Mouse (Mus musculus) MEL (cell line): Measurements from ENCODE around the gene Pramel1. TPM values are rescaled to one million over a fixed set of nuclear protein-coding genes. Genes with fewer than 3 reads are reported as not detected.

Experiments
- DNase-seq: peaks from one replicate; pipeline ENCODE4 v3.0.0; 2011; ENCODE audit warnings: low read depth, low spot score
- H3K27ac ChIP-seq: 2 replicates; pipeline ENCODE4 v1.5.1; 2012; ENCODE audit warnings: low read depth, mild to moderate bottlenecking, control low read depth, low read length, moderate library complexity; ENCODE audit not compliant: control insufficient read depth
- H3K27me3 ChIP-seq, 2 experiments: fragments of 150-350 bp in 1 of 2; sonication (generic) in 1 of 2; 2 replicates each; pipeline ENCODE4 v1.6.1; 2012; ENCODE audit warnings: low read length in 2 of 2, mild to moderate bottlenecking in 2 of 2, improper control_type of control experiment in 1 of 2, moderate library complexity in 1 of 2; ENCODE audit not compliant: insufficient read depth in 2 of 2, control insufficient read depth in 1 of 2
- H3K36me3 ChIP-seq, 2 experiments: 2 replicates each; pipeline ENCODE4 v1.6.1; 2012 to 2014; ENCODE audit warnings: low read length in 2 of 2, improper control_type of control experiment in 1 of 2, inconsistent platforms in 1 of 2, mild to moderate bottlenecking in 1 of 2; ENCODE audit not compliant: insufficient read depth in 2 of 2, control insufficient read depth in 1 of 2
- H3K4me1 ChIP-seq, 2 experiments: fragments of 150-350 bp in 1 of 2; sonication (generic) in 1 of 2; 2 replicates each; pipeline ENCODE4 v1.6.1; 2012; ENCODE audit warnings: low read length in 2 of 2, improper control_type of control experiment in 1 of 2, mild to moderate bottlenecking in 1 of 2; ENCODE audit not compliant: insufficient read depth in 2 of 2, control insufficient read depth in 1 of 2
- H3K4me3 ChIP-seq, 2 experiments: fragments of 150-350 bp in 1 of 2; sonication (generic) in 1 of 2; 2 replicates each; pipeline ENCODE4 v1.5.1; 2012; ENCODE audit warnings: low read depth in 2 of 2, low read length in 2 of 2, mild to moderate bottlenecking in 2 of 2, moderate library complexity in 2 of 2, control low read depth in 1 of 2, improper control_type of control experiment in 1 of 2; ENCODE audit not compliant: control insufficient read depth in 1 of 2, insufficient read depth in 1 of 2
- H3K79me2 ChIP-seq: 2 replicates; pipeline ENCODE4 v1.6.1; 2012; ENCODE audit warnings: mild to moderate bottlenecking, low read length, moderate library complexity; ENCODE audit not compliant: control insufficient read depth, poor library complexity, insufficient read depth
- H3K9ac ChIP-seq: 2 replicates; pipeline ENCODE4 v1.6.1; 2012; ENCODE audit warnings: low read depth, mild to moderate bottlenecking, control low read depth, low read length, moderate library complexity; ENCODE audit not compliant: control insufficient read depth, poor library complexity, severe bottlenecking
- H3K9me3 ChIP-seq: fragments of 150-350 bp; sonication (generic); replicated peaks from 2 replicates; pipeline ENCODE4 v1.6.1; 2012; ENCODE audit warnings: mild to moderate bottlenecking, low read length, improper control_type of control experiment, moderate library complexity; ENCODE audit not compliant: insufficient read depth
- CHD1 ChIP-seq: IDR thresholded peaks from 2 replicates; pipeline ENCODE4 v1.6.1; 2012; ENCODE audit warnings: low read depth, mild to moderate bottlenecking, inconsistent platforms, low read length, improper control_type of control experiment
- CHD2 ChIP-seq: IDR thresholded peaks from 2 replicates; pipeline ENCODE4 v1.6.1; 2011; ENCODE audit warnings: low read length, improper control_type of control experiment
- ETS1 ChIP-seq: IDR thresholded peaks from 2 replicates; pipeline ENCODE4 v1.6.1; 2012; ENCODE audit warnings: low read depth, mild to moderate bottlenecking, inconsistent platforms, low read length, improper control_type of control experiment, moderate library complexity
- HCFC1 ChIP-seq: IDR thresholded peaks from 2 replicates; pipeline ENCODE4 v1.6.1; 2012; ENCODE audit warnings: low read depth, mild to moderate bottlenecking, inconsistent platforms, low read length, improper control_type of control experiment, moderate library complexity
- KAT2A ChIP-seq: conservative IDR thresholded peaks from 2 replicates; pipeline ENCODE4 v1.6.1; 2012; ENCODE audit warnings: low read depth, low read length, improper control_type of control experiment, inconsistent platforms
- MAFK ChIP-seq: IDR thresholded peaks from 2 replicates; pipeline ENCODE4 v1.6.1; 2011; ENCODE audit warnings: low read depth, mild to moderate bottlenecking, low read length, improper control_type of control experiment, borderline replicate concordance
- MAZ ChIP-seq: IDR thresholded peaks from 2 replicates; pipeline ENCODE4 v1.6.1; 2012; ENCODE audit warnings: low read depth, mild to moderate bottlenecking, inconsistent platforms, low read length, improper control_type of control experiment
- MEF2A ChIP-seq: IDR thresholded peaks from 2 replicates; pipeline ENCODE4 v1.6.1; 2014; ENCODE audit warnings: low read depth, mild to moderate bottlenecking, inconsistent platforms, low read length, improper control_type of control experiment; ENCODE audit not compliant: poor library complexity, insufficient replicate concordance, severe bottlenecking; ENCODE audit errors: extremely low read depth
- MYB ChIP-seq: IDR thresholded peaks from 2 replicates; pipeline ENCODE4 v1.6.1; 2011; ENCODE audit warnings: mild to moderate bottlenecking, low read depth, low read length, improper control_type of control experiment
- POLR2A ChIP-seq, 2 experiments: IDR thresholded peaks; 2 replicates each; pipeline ENCODE4 v1.6.1; 2011 to 2012; ENCODE audit warnings: low read length in 2 of 2, mild to moderate bottlenecking in 2 of 2, control low read depth in 1 of 2, improper control_type of control experiment in 1 of 2, low read depth in 1 of 2, moderate library complexity in 1 of 2; ENCODE audit not compliant: control insufficient read depth in 1 of 2, insufficient read depth in 1 of 2, poor library complexity in 1 of 2
- POLR2AphosphoS2 ChIP-seq: IDR thresholded peaks from 2 replicates; pipeline ENCODE4 v1.6.1; 2011; ENCODE audit warnings: low read length, improper control_type of control experiment
- POLR2AphosphoS5 ChIP-seq: IDR thresholded peaks from 2 replicates; pipeline ENCODE4 v1.6.1; 2012; ENCODE audit warnings: low read depth, borderline replicate concordance, mild to moderate bottlenecking, inconsistent platforms, low read length, moderate library complexity, mixed read lengths
- RAD21 ChIP-seq: IDR thresholded peaks from 2 replicates; pipeline ENCODE4 v1.6.1; 2011; ENCODE audit warnings: mild to moderate bottlenecking, low read depth, low read length, improper control_type of control experiment
- RCOR1 ChIP-seq: IDR thresholded peaks from 2 replicates; pipeline ENCODE4 v1.6.1; 2012; ENCODE audit warnings: low read depth, mild to moderate bottlenecking, inconsistent platforms, low read length, improper control_type of control experiment
- TBP ChIP-seq: IDR thresholded peaks from 2 replicates; pipeline ENCODE4 v1.8.0; 2011; ENCODE audit warnings: low read depth, low read length, improper control_type of control experiment
- TCF12 ChIP-seq: IDR thresholded peaks from 2 replicates; pipeline ENCODE4 v1.6.1; 2014; ENCODE audit warnings: low read depth, mild to moderate bottlenecking, inconsistent platforms, low read length, improper control_type of control experiment, moderate library complexity
- UBTF ChIP-seq: IDR thresholded peaks from 2 replicates; pipeline ENCODE4 v1.6.1; 2012; ENCODE audit warnings: low read depth, mild to moderate bottlenecking, inconsistent platforms, low read length, improper control_type of control experiment, moderate library complexity, borderline replicate concordance; ENCODE audit not compliant: insufficient read depth
- USF1 ChIP-seq: IDR thresholded peaks from 2 replicates; pipeline ENCODE4 v1.6.1; 2014; ENCODE audit warnings: low read depth, mild to moderate bottlenecking, inconsistent platforms, low read length, improper control_type of control experiment, moderate library complexity
- ZKSCAN1 ChIP-seq: IDR thresholded peaks from 2 replicates; pipeline ENCODE4 v1.6.1; 2012; ENCODE audit warnings: low read depth, mild to moderate bottlenecking, inconsistent platforms, low read length, improper control_type of control experiment, moderate library complexity
- polyA plus RNA-seq, 2 experiments: library from polyadenylated mRNA; stranded (reverse) in 1 of 2; unstranded in 1 of 2; fragments of >175 nt in 1 of 2; fragments of >200 nt in 1 of 2; gene quantifications; 2 replicates each; pipeline versions ENCODE4 v1.2.1 to v1.2.4; 2012; ENCODE audit warnings: low replicate concordance in 2 of 2, low read depth in 1 of 2; ENCODE audit not compliant: insufficient read length in 2 of 2, insufficient read depth in 1 of 2, missing spikeins in 1 of 2
- total RNA-seq: library from RNA; depleted of rRNA; stranded (reverse); fragments of 300-350 nt; gene quantifications from 2 replicates; pipeline ENCODE4 v1.2.3, GENCODE M21; 2012

The Pramel1 gene
- total and polyA plus RNA-seq, 3 experiments: not detected

DNA sequence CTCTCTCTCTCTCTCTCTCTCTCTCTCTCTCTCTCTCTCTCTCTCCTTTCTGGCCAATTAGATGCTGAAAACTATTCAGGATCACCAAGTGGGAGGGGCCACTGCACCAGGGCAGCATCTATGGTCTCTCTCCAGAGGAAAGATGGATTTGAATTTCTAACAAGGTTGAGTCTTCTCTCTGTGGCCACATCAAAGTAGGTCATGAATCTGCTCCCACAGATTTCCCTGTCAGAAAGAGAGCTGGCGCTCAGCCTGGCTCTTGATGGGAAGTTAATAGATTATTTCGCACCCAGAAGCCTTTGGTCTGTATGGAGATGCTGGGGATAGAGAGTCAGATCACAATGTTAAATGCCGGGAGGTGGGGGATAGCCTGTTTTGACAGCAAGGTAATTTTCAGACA, 12.1 kb upstream of the Pramel1 start:
- Histone ChIP-seq H3K27ac (no peak overlapping the region), H3K79me2 (no peaks in the 10 kb centered on the region), H3K9ac (no peak overlapping the region), H3K36me3 (no peaks in the 10 kb centered on the region), H3K27me3 (no peaks in the 10 kb centered on the region), H3K4me1 (no peaks in the 10 kb centered on the region), H3K4me3 (no peak overlapping the region), H3K9me3 (no peaks in the 10 kb centered on the region)
- no peak for DNase-seq
- no peak for TF ChIP-seq USF1

DNA sequence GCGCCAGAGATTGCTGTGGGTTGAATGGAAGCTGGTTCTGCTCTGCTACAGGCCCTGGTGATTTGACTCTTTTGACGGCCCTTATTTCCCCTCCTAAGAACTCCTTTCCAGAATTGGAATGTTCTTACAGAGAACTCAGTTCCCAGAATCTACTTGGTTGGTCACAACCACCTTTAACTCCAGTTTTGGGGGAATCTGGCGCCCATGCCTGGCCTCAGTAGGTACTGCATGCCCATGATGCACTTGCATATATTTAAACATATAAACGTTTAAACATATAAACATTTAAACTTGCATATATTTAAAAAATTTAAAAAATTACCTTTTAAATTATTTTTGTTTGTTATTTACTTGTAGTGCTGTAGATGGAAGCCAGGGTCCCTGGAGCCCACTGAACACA, 10.6 kb upstream of the Pramel1 start:
- H3K4me1 ChIP-seq: no peaks in the 10 kb centered on the region
- H3K9ac ChIP-seq: no peak overlapping the region
- no peak overlapping the region for H3K27ac ChIP-seq
- TF ChIP-seq TBP (no peak), USF1 (no peak), MAZ (no peak), CHD2 (no peak), MYB (no peak), KAT2A (no peak), TCF12 (no peak), HCFC1 (no peak), UBTF (no peak), RAD21 (no peak), CHD1 (no peak), POLR2AphosphoS2 (no peak), POLR2A (IDR thresholded peaks at IDR 0.05; ENCODE audit: control insufficient read depth in 1 of 2, insufficient read depth in 1 of 2, low read depth in 1 of 2, low read length in 2 of 2, poor library complexity in 1 of 2) (no peak), MAFK (no peak), ETS1 (no peak), POLR2AphosphoS5 (no peak), MEF2A (no peak), ZKSCAN1 (no peak), RCOR1 (no peak)
- H3K79me2 ChIP-seq: no peaks in the 10 kb centered on the region
- H3K36me3 ChIP-seq: no peaks in the 10 kb centered on the region
- H3K27me3 ChIP-seq: no peaks in the 10 kb centered on the region
- no peaks in the 10 kb centered on the region for H3K9me3 ChIP-seq
- no peak overlapping the region for H3K4me3 ChIP-seq
- DNase-seq: no peak
